Mouse (Mus musculus): ENCODE results near the gene Med22.

Med22 gene

GRCm38 (mm10) chr2:26862856-26863255 lies 47.6 kb downstream of the Med22 start:
- no peak for DNase-seq
